Mouse (Mus musculus) thymus, postnatal 0 days (tissue): ENCODE measurements around the gene Mkrn1. TPM values are rescaled to one million over a fixed set of nuclear protein-coding genes. Genes with fewer than 3 reads are reported as not detected.
"Not testable (repeated sequence)": the region's sequence is repeated elsewhere in the genome, so short reads cannot be mapped to it uniquely, and the experiment has no call there.

Experiments
- DNase-seq: peaks from one replicate; pipeline ENCODE4 v3.0.0-alpha.2; 2015; ENCODE audit warnings: low spot score
- polyA plus RNA-seq: library from polyadenylated mRNA; unstranded; fragments of >200 nt; fragmentation: Nextera tagmentation; extraction: Ambion mirVana; gene quantifications from 2 replicates; pipeline ENCODE4 v1.2.1, GENCODE M21; 2015

Mkrn1 gene
- polyA plus RNA-seq: 80.3 and 91.5 TPM in 2 replicates

GRCm38 (mm10) chr6:39419851-39420721 is at the start of gene Mkrn1:
Mkrn1 (minus strand) TSS chr6:39420462.
- peak; percentile 81 for DNase-seq

GRCm38 (mm10) chr6:39469427-39469826 is 49.2 kb upstream of the Mkrn1 start:
- no peak for DNase-seq

DNA sequence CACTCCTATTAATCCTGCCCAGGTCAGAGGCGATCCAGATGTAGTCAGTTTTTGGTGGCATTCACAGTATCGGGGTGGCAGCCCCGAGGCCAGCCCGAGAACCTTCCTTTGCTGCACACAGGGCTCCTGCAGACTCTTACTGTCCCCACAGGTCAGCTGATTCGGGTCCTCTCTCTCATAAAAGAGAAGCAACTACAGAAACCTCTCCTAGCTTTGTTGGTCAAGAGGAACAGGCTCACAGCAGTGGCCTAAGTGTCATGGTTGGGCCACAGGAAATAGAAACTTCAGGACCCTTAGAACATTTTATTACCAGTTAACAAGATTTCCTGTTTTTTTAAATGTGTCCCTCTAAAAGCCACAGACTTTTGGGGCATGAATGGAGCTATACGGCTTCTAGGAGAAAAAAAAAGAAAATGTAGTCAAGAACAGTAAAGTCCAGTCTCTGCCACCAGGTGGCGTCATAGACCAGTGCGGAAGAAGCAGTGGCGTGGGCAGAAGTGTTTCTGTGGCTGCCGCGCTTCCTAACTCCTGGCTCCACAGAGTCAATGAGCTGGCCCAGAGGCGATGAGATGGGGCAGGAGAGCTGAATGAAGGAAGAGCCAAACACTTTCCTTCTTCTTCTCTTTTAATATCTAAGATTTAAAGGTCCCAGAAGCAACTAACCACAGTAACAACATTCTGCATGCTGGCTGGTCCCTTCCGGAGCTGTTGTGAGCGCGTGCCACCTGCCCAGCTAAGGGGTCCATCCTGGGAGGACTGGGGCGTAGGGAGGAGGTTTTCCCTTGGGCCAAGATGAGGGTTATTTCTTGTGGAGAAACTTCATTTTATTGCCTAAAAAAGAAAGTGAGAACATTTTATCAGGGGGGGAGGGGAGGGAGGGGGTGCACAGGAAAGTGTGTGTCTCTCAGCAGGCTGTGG is 42.6 kb upstream of the Mkrn1 start:
- peak; percentile 88 for DNase-seq

GRCm38 (mm10) chr6:39460040-39460439 is 39.8 kb upstream of the Mkrn1 start:
- no peak for DNase-seq

- DNase-seq: no peak
These were observed 35.3 kb upstream of the Mkrn1 start for GRCm38 (mm10) chr6:39455339-39456160.

GRCm38 (mm10) chr6:39454616-39455015 is 34.4 kb upstream of the Mkrn1 start:
- DNase-seq: no peak

DNA sequence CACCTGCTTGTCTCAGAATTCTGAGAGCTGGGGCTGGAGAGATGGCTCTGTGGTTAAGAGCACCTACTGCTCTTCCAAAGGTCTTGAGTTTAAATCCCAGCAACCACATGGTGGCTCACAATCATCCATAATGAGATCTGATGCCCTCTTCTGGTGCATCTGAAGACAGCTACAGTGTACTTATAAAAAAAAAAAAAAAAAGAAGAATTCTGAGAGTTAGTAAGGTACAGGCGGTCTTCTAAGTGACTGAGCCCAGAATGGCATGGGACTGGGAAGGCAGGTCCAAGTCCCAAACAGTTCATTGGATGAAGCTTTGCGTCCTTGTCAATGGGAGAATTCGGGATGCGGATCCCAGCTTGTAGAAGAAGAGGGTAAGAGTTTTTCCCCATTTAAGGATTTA is 33.3 kb upstream of the Mkrn1 start:
- DNase-seq: no peak

- peak; percentile 22 for DNase-seq
These were observed 30.8 kb upstream of the Mkrn1 start for GRCm38 (mm10) chr6:39451033-39451432.

GRCm38 (mm10) chr6:39450580-39450979 is 30.3 kb upstream of the Mkrn1 start:
- DNase-seq: no peak

DNA sequence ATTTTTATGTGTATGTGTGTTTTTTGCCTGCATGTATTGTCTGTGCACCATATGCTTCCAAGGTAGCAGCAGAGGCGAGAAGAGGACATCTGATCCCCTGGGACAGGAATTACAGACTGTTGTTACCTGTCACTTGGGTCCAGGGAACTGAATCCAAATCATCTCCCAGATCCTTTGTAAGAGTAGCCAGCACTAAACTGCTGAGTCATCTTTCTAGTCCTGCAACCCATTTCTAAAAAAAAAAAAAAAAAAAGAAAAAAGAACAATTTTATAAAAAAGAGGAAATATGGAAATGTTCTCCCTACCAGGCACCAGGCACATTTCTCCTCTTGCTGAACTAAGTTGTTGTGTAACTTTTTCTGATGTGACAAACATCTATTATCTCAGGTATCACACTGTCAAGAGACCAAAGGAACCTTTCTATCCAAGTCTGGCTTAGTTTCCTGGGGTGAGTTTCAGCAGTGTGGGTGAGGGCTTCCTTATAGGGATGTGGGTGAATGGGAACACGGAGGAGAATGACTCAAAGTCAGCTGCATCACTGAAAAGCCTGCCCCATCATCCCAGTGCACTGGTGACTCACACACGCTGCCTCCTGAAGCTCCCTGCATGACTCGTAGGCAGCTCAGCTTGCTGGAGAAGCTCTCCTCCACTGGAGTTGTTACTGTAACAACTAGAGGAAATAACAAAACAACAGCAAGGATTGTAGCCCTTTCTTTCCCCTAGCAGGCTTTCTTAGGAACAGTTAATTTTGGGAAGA is 27.3 kb upstream of the Mkrn1 start:
- DNase-seq: no peak

- peak; percentile 6 for DNase-seq
These were observed 25.7 kb upstream of the Mkrn1 start for GRCm38 (mm10) chr6:39445801-39446572.

DNA sequence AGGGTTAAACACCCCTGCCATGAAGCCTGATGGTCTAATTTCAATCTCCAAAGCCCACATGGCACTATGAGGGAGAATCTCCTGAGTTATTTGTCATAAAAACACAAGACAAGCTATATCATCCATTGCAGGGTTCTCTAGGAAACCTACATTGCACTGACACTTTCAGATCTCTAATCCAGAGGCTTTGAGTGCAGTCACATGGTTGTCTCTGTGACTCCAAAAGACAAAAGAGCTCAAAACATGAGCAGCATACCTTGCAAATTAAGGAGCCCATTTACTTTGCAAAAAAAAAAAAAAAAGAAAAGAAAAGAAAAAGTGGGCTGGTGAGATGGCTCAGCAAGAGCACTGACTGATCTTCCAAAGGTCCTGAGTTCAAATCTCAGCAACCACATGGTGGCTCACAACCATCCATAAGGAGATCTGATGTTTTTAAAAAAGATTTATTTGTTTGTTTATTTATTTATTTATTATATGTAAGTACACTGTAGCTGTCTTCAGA is 22.6 kb upstream of the Mkrn1 start:
- DNase-seq: no peak

DNA sequence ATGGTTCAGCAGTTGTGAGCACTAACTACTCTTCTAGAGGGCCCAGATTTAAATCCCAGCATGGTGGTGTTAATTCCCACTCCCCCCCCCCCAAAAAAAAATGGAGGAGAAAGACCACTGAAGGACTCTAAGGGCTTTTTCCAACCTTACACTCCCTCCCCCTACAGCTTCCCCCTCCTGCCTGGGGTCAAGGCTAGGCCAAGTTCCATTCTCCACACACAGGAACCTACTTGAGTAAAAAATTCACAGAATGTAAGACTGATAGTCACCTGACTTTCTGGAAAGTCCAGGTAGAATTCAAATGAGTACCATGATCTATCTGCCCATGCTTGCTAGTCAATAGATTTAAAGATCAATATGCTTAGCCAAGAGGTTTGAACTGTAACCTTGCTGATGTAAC is 19.9 kb upstream of the Mkrn1 start:
- DNase-seq: no peak

DNA sequence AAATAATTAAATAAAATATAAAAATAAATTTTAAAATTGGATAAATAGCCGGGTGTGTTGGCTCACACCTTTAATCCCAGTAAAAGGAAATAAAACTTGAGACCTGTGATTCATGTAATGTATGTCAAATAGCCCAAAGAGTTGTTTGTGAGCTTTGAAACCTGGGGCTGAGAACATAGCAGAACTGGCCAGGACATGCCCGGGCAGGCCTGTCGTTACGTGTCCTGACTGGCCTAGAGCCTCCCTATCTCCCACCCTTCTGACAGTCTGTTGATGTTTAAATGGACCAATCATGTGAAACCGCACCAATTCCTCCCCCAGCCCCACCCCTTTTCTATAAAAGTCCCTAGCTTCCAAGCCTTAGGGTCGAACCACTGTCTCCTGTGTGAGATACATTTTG is 17.3 kb upstream of the Mkrn1 start:
- not testable (repeated sequence) for DNase-seq

DNA sequence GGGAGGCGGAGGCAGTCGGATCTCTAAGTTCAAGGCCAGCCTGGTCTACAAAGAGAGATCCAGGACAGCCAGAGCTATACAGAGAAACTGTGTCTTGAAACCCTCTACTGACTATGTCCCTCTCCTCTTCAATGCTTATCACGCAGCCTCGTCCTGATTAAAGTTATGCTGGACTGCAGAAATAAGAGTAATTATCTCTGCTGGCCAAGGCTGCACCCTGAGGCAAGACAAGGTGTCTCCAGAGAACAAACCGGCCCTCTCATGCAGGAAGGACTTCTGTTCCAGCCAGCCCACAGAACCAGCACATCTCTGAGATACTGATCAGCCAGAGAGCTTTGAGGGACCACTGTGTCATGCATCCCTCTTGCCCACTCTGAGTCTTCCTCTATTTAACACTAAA is 15.6 kb upstream of the Mkrn1 start:
- DNase-seq: no peak

- DNase-seq: no peak
These were observed 14.7 kb upstream of the Mkrn1 start for GRCm38 (mm10) chr6:39434886-39435492.

GRCm38 (mm10) chr6:39434111-39434885 is 14.0 kb upstream of the Mkrn1 start:
- DNase-seq: no peak

DNA sequence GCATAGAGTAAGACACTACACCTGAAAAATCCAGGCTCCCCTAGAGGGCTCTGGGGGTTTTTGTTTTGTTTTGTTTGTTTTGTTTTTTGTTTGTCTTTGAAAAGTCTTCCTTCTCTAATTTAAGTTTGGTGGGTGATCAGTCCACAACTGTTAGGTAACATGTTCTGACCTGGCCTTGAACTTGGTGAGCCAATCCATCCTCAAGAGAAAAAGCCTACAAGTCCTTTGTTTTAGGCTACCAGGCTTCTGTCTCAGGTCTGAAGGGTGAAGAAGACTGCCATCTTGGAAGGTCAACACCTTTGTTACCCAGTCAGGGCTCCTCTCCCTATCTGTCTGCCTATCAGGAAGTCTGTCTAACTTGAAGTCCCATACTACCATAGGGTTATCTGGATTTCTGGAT is 13.4 kb upstream of the Mkrn1 start:
- no peak for DNase-seq
